12 mouse cellular contexts compared by ENCODE assay signal in genomic region chr8:56269687-56270663, GRCm38 (mm10). TPM values are rescaled to one million over a fixed set of nuclear protein-coding genes. Genes with fewer than 3 reads are reported as not detected.
DNase-seq lines count a peak whose midpoint lies in the region; ATAC-seq lines count a peak whose summit lies in the region.
"Had no signal": no experiment of that assay in that cellular context is flagged by ENCODE, and none has a peak within 500 bp of the region (broad histone marks: within the 10 kb centered on the region; RNA-seq: fewer than 3 reads in every experiment).

No protein-coding gene starts in this region.

- H3K27ac ChIP-seq in heart, embryonic 14.5 days (replicated peaks in 1 of 2; ENCODE audit: control insufficient read depth in 1 of 2, insufficient read depth in 1 of 2, low read depth in 2 of 2, low read length in 2 of 2): no peak overlapping the region; a peak in 1 of 4 replicates
- H3K27ac ChIP-seq in forebrain, embryonic 13.5 days: no peak overlapping the region
- H3K27ac ChIP-seq: embryonic facial prominence, embryonic 15.5 days had no signal

- H3K4me2 ChIP-seq in heart, embryonic 14.5 days (ENCODE audit: low read length): no peak overlapping the region
- no peak overlapping the region for H3K4me2 ChIP-seq in forebrain, embryonic 13.5 days
- H3K4me2 ChIP-seq: embryonic facial prominence, embryonic 15.5 days had no signal

- no peaks in the 10 kb centered on the region for H3K9me3 ChIP-seq in heart, embryonic 14.5 days (ENCODE audit: control insufficient read depth, low read length)
- no peaks in the 10 kb centered on the region for H3K9me3 ChIP-seq in forebrain, embryonic 13.5 days (replicated peaks)
- H3K9me3 ChIP-seq: embryonic facial prominence, embryonic 15.5 days had no signal

- 0 out of 2 replicates have a peak, but pooled peaks have one; percentile 26 for ATAC-seq in heart, embryonic 14.5 days (ENCODE audit: insufficient number of reproducible peaks, insufficient read depth, low FRiP score, low read depth)
- no peak for ATAC-seq in forebrain, embryonic 13.5 days

- WGBS in heart, embryonic 14.5 days: 53% methylated on average over 10 of the region's 10 CpGs
- 84% methylated on average over 10 of the region's 10 CpGs for WGBS in forebrain, embryonic 13.5 days

- no peaks in the 10 kb centered on the region for H3K36me3 ChIP-seq in heart, embryonic 14.5 days (ENCODE audit: control insufficient read depth, insufficient read depth, low read length)
- H3K36me3 ChIP-seq in forebrain, embryonic 13.5 days (ENCODE audit: poor library complexity, severe bottlenecking): no peaks in the 10 kb centered on the region
- H3K36me3 ChIP-seq: embryonic facial prominence, embryonic 15.5 days had no signal

- H3K4me1 ChIP-seq in heart, embryonic 14.5 days (ENCODE audit: control insufficient read depth in 2 of 2, insufficient read depth in 2 of 2, low read length in 2 of 2): peaks cover 0 to 9% of the 10 kb centered on the region in 2 experiments; a peak in 2 of 4 replicates
- no peaks in the 10 kb centered on the region for H3K4me1 ChIP-seq in forebrain, embryonic 13.5 days
- H3K4me1 ChIP-seq: embryonic facial prominence, embryonic 15.5 days had no signal

- H3K9ac ChIP-seq in heart, embryonic 14.5 days (ENCODE audit: low read length): no peak overlapping the region
- no peak overlapping the region for H3K9ac ChIP-seq in forebrain, embryonic 13.5 days
- H3K9ac ChIP-seq: embryonic facial prominence, embryonic 15.5 days had no signal

- H3K4me3 ChIP-seq in heart, embryonic 14.5 days (ENCODE audit: control insufficient read depth in 1 of 2, insufficient read depth in 1 of 2, low read depth in 1 of 2, low read length in 2 of 2): no peak overlapping the region
- no peak overlapping the region for H3K4me3 ChIP-seq in forebrain, embryonic 13.5 days
- H3K4me3 ChIP-seq: embryonic facial prominence, embryonic 15.5 days had no signal

- H3K27me3 ChIP-seq in heart, embryonic 14.5 days (ENCODE audit: control insufficient read depth, insufficient read depth, low read length): no peaks in the 10 kb centered on the region
- no peaks in the 10 kb centered on the region for H3K27me3 ChIP-seq in forebrain, embryonic 13.5 days
- H3K27me3 ChIP-seq: CH12.LX; embryonic facial prominence, embryonic 15.5 days had no signal

- peak; percentile 49 to 69 for DNase-seq in heart, adult 18-20 months
- no peak for DNase-seq in heart, postnatal 4 days
- peak; percentile 16 for DNase-seq in 3T3-L1 (ENCODE audit: low read depth, low spot score)
- DNase-seq in kidney, postnatal 14 days: peak; percentile 47
- DNase-seq in cerebellum, adult 11 months: no peak
- DNase-seq in thymus, postnatal 36 days: no peak
- DNase-seq: right cerebral cortex, postnatal 14 days; thymus, adult 18-20 months had no signal

RNA-seq across cellular contexts. Expression of gene Hpgd, which starts 24.4 kb away (rescaled TPM):
- total RNA-seq in heart, adult 18-20 months (2021): 1 to 10 TPM; 5.9 to 6.8 TPM
- 1 to 10 TPM; 3.8 to 4.3 TPM for total RNA-seq in heart, postnatal 4 days (2021)
- 20.7 and 21.0 TPM in 2 replicates for polyA plus RNA-seq in heart, embryonic 14.5 days (2014; fragmentation: Nextera tagmentation; extraction: Ambion mirVana)
- 3.8 and 3.9 TPM in 2 replicates for polyA plus RNA-seq in forebrain, embryonic 13.5 days (2015; fragmentation: Nextera tagmentation; extraction: Ambion mirVana)
- total RNA-seq: CH12.LX had no signal

Comparison
In these comparisons a context has a peak if more than half of its experiments do, and no peak if none do; other contexts are left out.
1. DNase-seq: peak in heart, adult 18-20 months (2 of 2), 3T3-L1 (single experiment) and kidney, postnatal 14 days (single experiment); none in heart, postnatal 4 days (single experiment), cerebellum, adult 11 months (single experiment) and thymus, postnatal 36 days (0 of 2).